Mouse (Mus musculus): ENCODE data around the gene Tmed5. TPM values are rescaled to one million over a fixed set of nuclear protein-coding genes. Genes with fewer than 3 reads are reported as not detected.
A peak's percentile ranks its signal among the peaks of the same experiment; 100 is the strongest.
"Not testable (repeated sequence)": the region's sequence is repeated elsewhere in the genome, so short reads cannot be mapped to it uniquely, and the experiment has no call there.

The Tmed5 gene
- total RNA-seq (2021): 10 to 100 TPM; 65.8 to 71.8 TPM
- long read RNA-seq, experiment 1, transcript Tmed5-201 (4 exons, 3,800 nt): major isoform, 64 of 81 reads
- long read RNA-seq, experiment 1, partial matches to known transcripts: 0 of 81 reads
- long read RNA-seq, experiment 1, other reads (novel, unspliced or antisense): 12 of 81 reads
- long read RNA-seq, experiment 2, transcript Tmed5-201 (4 exons, 3,800 nt): major isoform, 28 of 37 reads
- long read RNA-seq, experiment 2, partial matches to known transcripts: 2 of 37 reads
- long read RNA-seq, experiment 2, other reads (novel, unspliced or antisense): 4 of 37 reads

DNA sequence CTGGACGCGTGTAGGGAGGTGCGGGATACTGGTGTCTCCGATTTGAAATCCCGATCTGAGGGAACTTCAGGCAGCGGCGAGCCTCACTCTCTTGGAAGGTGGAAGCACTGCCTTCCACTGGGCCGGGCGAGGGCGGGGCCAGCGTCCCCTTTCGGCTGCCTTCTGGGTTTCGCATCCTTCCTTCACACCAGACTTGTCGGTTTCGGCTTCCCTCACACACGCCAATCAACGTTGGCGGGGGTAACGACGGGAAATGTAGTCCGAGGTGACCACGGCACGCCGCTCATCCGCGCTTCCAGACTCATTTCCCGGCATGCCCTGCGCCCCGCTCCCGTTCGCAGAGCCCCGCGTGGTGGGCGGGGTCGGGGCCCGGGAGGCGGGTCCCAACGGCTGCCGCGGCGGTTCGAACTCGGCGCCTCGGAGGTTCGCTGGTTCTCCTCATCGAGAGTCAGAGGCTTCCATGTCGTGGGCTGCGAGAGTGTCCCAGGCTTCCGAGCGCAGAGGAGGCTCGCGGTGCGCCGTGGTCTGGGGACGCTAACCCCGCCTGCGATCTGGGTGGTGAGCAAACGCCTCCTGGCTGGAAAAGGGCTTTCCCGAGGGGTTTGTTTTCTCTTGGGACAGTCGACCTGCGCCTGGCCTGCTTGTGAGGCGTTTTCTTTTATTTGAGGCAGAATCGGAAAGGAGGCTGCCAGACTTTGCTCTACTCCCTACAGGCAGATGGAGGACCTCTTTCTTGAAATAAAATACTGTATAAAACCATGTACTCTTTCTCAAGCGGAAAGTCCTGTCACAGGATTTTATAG lies at the start of gene Tmed5, which contains the start of gene Ccdc18:
Tmed5 (minus strand) TSS at position 180 of the 803 bp plus-strand sequence.
Ccdc18 (plus strand) TSS at position 435 of the 803 bp plus-strand sequence.
- peak; percentile 97 to 99 for DNase-seq

DNA sequence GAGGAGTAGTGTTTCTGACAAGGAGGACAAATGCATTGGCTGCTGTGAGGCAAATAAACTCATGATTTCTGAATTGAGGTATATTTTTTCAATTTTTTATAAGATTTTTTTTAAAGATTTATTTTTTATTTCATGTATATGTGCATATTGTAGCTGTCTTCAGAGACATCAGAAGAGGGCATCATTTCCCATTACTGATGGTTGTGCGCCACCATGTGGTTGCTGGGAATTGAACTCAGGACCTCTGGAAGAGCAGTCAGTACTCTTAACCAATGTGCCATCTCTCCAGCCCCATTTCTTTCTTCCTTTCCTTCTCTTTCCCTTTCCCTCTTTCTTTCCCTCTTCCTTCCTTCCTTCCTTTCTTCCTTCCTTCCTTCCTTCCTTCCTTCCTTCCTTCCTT lies 31.3 kb upstream of the Tmed5 start:
- peak; percentile 42 to 60 for DNase-seq

DNA sequence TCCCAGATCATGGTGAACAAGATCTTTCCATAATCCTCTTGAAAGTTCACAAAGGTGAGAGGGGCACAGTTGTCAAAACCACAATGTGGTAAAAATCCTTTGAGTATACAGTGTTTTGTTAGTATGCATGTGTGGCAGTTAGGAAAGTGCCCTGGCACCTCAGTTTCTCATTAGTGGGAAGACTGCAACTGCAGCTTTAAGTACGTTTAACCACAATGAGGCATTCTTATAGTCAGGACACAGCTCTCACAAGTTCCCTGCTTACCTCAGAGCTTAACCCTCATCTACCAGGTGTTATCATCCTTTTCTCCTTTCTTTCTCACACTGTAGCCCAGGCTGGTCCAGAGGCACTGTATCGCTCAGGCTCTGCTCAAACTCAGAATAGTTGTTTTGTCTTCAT lies 28.4 kb upstream of the Tmed5 start:
- DNase-seq: no peak

DNA sequence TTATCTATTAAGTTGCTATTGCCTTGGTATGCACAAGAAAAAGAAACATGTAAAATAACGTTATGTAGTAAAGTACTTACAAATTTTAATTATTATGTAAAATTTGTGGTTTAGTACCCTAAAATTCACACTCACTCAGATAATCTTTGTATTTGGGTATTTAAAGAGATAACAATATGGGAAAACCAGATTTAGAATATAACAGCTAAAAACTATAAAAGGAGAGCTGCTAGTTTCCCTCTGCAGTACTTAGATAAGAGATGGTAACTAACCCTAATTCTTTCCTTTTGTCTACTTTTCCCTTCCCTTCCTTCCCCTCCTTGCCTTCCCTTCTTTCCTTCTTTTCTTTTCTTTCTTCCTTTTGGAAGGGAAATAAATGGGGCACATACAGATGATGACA lies 20.2 kb upstream of the Tmed5 start:
- no peak for DNase-seq

DNA sequence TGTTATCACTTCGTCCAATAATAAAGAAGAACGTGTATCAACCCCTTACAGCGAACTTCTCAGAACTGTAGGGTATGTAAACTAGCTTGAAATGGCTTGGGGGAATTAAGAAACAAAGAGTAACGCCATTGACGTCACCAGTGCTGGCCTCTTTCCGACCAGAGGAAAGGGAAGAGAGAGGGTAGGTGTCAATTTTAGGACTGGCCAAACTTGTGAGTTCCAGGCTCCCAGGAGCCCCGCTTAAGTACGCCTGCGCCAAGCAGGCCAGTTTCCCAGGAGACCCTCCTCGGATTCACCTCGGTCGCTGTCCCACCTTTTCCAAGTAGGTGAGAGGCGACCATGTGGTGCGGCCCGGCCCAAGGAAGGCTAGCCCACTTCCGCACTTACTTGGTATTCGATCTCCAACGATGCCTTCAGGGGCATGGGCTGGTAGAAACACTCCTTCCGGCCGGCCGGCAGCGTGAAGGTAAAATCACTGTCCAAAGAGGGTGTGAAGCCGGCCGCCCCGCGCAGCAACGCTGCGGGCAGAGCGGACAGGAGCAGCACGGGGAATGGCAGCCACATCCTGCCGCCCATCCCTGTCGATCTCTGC lies 475 bp downstream of the Tmed5 start:
- peak; percentile 54 to 63 for DNase-seq

DNA sequence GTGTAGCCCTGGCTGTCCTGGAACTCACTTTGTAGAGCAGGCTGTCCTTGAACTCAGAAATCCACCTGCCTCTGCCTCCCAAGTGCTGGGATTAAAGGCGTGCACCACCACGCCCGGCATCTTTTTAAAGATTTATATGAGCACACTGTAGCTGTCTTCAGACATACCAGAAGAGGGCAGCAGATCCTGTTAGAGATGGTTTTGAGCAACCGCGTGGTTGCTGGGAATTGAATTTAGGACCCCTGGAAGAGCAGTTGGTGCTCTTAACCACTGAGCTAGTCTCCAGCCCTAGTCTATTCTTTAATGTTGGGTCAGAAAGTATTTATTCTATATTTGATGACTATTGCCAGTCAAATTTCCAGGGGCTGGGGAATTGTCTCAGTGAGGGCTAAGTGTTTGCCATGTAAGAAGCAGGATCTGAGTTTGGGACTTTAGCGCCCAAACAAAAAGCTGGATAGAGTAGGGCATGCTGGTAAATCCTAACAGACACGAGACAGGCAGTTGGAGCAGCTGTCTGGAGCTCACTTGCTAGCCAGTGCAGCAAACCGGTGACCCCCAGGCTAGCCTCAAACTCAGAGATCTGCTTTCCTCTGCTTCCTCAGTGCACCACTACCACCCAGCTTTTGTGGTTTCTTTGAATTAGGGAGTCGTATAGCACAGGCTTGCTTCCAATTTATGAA lies 12.1 kb downstream of the Tmed5 start:
- no peak for DNase-seq

DNA sequence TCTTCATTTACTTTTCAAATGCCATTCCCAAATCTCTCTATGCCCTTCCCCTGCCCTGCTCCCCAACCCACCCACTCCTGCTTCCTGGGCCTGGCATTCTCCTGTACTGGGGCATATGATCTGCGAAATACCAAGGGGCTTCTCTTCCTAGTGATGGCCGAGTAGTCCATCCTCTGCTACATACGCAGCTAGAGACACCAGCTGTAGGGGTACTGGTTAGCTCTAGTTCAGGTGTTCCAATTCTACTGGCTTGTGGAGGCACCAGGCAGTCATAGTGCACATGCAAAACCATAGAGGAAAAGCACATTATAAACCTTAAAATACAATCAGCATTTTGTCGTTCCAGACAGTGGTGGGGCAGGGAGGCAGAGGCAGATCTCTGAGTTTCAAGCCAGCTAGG lies 14.7 kb downstream of the Tmed5 start:
- DNase-seq: no peak

DNA sequence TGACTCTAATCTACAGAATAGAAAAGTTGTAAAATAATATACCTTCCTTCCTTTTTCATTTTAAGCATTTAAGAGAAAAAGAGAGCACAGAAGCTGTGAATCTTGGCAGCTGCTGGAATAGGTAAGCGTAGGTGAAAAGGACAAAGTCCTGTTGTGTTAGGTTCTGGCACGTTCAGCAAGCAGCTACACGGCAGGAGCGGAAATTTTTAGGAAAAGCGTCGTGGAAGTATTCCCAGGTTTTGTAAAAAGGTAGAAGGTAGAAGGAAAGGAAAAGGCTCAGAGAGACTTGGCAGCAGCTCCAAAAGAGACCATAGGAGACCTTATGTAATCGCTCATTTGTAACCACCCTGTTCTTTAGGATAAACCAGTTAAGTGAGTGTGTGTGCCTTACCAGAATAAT lies 23.1 kb downstream of the Tmed5 start:
- DNase-seq: no peak

DNA sequence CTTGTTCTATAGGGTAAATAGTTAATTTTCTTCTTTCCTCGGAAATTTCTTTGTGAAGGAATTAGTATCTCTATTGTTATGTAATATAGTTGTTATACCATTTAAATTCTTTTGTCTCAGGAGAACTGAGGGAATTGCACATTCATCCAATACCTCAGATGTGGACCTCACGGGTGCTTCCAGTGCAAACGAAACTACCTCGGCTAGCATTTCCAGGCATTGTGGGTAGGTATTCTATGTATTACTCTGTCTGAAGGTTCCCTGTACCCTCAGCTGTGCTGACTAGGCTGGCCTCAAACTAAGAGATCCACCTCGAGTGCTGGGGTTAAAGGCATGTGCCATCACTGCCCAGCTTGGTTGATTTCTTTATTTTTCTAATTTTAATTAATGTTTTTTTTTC lies 28.1 kb downstream of the Tmed5 start:
- DNase-seq: no peak

DNA sequence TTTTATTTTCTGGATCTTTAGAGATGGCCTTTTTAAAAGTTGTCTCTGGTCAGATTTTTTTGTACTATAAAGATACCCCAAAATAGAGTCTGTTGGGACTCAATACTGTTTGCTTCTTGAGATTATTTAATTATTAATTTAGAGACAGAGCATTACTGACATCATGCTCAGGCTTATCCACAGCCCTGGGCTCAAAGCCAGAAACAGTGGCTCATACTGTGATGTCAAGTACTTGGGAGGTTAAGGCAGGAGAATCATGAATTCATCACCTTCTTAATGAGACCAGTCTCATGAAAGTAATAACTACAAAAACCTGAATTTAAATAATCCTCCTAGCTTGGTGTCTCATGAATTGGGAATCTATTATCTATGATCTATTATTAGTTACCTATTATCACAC lies 32.2 kb downstream of the Tmed5 start:
- DNase-seq: peak; percentile 66 to 69

DNA sequence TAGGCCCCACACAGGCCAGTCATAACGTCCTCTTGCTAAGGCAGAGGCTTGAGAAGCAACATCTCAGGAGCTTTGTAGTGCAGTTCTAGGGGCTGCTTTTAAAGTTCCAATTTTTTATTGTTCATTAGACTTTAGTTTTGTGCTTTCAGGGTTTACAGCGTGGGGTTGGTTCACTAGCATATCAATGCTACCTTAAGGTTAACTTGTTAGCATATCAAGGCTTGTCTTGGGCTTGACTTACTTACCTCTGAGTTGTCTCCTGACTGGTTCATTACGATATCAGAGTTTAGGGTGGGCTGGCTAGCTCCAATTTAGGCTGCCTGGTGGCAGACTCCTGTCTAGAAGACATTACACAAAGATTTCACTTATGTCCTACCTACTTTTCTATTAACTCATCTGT lies 34.7 kb downstream of the Tmed5 start:
- DNase-seq: no peak

DNA sequence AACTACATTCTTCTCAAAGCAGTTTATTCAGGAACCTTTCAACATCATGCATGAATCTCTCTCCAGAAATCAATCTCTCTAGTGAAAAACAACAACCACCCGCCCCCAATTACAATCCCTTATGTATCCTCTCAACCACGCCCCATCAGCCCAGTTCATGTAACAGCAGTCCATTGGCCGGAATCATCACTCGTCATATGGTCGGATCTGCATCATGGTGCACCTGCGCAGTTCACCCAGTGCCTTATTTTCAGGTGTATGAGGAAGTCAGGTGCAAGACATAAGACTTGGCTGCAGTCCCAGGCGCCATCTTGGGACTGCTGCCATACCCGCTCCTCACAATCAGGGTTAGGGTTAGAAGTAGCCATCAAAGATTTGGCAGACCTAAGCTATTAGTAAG lies 39.7 kb downstream of the Tmed5 start:
- not testable (repeated sequence) for DNase-seq

DNA sequence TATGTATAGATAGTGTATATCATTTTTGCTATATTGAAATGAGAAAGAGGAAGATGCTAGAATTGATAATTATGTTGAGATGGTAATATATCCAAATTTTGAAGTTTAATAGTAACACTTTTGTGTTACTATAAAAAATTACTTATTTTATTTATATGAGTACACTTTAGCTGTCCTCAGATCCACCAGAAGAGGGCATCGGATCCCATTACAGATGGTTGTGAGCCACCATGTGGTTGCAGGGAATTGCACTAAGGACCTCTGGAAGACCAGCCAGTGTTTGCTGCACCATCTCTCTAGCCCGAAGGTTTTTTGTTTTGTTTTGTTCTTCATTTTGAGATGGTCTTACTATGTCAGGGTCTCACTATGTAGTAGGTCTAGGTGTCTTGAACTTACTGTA lies 47.0 kb downstream of the Tmed5 start:
- DNase-seq: peak in 1 of 2 experiments; percentile 11

DNA sequence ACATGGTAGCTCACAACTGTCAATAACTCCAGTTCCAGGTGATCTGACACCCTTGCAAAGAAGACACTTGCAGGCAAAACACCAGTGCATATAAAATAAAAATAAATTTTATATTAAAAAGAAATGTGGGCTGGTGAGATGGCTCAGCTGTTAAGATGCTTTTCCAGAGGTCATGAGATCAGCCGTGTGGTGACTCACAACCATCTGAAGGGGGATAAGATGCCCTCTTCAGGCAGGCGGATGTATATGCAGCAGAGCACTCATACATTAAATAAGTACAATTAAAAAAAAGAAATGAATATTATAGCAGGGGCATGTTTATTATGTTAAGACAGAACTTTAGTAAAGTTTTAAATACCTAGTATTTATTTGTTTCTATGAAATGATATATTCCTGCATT lies 50.0 kb downstream of the Tmed5 start:
- DNase-seq: peak; percentile 18 to 27

DNA sequence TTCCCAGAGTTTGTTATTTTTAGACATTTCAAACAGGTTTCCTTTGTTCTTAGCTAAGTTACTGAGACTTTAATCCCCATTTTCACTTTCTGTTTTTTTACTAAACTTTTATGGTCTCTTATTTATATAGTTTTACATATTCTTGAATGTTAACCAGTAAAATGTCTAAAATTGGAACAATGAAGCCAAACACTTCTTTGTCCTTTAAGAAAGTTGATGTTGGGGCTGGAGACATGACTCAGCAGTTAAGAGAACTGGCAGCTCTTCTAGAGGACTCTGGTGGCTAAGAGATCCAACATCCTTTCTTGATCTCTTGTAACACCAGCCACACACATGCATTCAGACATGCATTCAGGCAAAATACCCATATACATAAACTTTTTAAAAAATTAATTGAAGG lies 52.8 kb downstream of the Tmed5 start:
- peak in 1 of 2 experiments; percentile 18 for DNase-seq

DNA sequence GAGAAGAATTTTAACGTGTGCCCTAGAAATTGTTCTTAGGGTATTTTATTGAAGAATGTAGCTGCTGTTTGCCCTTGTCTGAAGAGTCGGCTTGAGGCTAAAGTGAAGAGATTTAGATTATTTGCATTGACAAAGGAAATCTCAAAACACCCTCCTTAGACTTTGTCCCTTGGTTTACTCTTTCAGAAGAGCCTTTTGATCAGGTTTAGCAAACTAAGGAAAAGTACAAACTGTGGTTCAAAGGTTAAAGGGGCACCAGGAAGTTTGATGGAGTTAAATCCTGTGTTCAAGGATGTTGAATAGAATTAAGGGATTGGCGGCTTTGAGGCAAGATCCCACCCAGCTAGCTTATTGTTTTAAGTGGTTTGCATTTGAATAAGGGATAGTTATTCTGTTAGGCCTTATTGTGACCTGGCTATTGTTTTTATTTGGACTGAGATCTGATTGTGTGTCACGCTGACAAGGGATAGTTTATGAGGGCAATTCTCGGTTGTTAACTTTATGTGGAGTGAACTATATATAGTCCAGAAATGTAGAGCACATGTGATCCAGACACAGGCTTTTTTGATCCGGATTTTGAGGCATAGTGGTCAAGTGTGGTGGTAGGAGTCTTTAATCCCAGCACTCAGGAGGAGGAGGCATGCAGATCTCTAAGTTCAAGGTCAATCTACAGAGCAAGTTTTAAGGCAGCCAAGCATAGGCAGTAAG lies 55.4 kb downstream of the Tmed5 start:
- DNase-seq: no peak

DNA sequence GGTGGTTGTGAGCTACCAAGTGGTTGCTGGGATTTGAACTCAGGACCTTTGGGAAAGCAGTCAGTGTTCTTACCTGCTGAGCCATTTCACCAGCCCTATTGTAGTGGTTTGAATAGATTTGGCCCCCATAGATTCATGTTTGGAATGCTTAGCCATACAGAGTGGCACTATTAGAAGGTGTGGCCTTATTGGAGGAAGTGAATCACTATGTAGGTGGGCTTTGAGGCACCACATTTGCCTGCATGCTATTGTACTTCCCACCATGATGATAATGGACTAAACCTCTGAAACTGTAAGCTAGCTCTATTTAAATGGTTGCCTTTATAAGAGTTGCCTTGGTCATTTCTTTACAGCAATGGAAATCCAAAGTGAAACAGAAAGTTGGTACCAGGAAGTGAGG lies 56.2 kb downstream of the Tmed5 start:
- no peak for DNase-seq

DNA sequence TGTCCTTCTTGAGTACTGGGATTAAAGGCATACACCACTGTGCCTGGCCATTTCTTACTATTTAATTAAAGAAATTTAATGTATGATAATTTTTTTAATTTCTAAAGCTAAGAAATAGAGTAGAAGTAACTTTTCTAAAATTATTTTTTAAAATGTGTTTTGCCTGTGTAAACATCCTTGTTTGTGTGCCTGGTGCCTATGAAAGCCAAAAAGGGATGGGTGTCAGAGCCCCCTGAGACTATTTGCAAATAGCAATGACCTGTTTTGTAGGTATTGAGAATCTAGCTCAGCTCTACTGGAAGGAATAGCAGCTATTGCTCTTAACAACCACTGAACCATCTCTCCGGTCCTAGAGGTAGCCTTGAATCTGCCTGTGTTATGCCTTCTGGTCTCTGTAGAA lies 60.1 kb downstream of the Tmed5 start:
- DNase-seq: no peak

DNA sequence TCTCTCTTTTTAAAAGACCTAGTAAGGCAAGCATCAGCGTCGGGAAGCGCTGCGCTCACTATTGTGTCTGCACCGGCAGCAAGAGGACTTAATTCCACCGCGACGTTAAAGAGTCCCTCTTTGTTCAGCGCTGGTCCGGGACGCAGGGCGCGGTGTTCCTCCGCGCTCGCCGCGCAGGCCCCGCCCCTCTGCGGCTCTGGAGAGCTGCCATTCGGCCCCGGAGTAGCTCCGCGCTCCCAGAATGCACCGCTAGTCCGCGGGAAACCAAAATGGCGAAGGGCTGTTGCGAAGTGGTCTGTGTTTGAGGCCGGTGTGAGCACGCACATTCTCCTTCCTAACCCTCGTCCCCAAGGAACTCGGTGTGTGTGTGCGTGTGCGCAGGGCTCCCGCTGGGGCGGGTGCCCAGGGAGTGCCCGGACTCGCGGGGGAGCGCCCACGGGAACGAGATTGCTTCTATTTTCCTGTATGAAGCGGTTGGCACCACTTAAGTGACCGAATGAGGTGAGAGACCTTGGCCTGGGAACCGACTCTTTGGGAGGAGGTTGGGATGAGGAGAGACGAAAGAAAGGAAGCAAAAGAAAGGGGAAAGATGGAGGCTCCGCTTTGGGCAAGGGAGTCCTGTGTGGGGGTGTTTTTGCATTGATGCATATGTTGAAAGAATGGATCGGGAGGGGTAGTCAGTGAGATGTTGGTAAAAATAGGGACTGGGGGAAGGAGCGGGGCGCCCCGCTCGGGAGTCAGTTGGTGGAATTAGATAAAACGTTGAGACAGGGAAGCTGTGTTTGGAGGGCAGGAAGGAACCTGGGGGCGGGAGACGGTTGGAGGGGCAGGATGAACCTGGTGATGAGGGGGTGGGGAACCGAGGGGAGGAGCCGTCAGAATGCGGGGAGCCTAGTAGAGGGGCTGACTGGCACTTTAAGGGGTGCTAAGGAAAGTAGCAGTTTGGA lies 66.7 kb downstream of the Tmed5 start, which contains the start of gene Mtf2:
Mtf2 (plus strand) TSS at position 210 of the 947 bp plus-strand sequence.
- peak; percentile 96 to 98 for DNase-seq

DNA sequence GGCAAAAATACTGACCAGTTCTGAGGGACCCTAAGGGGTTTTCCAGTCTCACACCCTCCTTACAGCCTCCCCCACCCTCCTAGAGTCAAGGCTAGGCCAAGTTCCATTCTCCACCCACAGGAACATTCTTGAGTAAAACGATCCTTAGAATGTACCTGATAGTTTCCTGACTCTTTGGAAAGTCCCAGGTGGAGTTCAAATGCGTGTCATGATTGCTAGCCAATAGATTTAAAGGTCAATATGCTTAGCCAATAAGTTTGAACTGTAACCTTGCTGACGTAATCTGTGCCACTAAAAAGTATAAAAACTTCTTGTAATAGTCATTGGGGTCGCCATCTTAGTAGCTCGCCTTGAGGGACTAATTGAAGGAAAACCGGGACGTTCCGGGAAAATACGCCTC lies 72.0 kb downstream of the Tmed5 start:
- no peak for DNase-seq
